Mouse (Mus musculus): ENCODE results near the gene Fryl. TPM values are rescaled to one million over a fixed set of nuclear protein-coding genes. Genes with fewer than 3 reads are reported as not detected.
"Not testable (repeated sequence)": the region's sequence is repeated elsewhere in the genome, so short reads cannot be mapped to it uniquely, and the experiment has no call there.

The Fryl gene
- total RNA-seq, 2 experiments from 2014 or later, result 38.4 to 49.1 TPM

GRCm38 (mm10) chr5:73102342-73102989, 154.0 kb downstream of the Fryl start:
- no peak for DNase-seq

DNA sequence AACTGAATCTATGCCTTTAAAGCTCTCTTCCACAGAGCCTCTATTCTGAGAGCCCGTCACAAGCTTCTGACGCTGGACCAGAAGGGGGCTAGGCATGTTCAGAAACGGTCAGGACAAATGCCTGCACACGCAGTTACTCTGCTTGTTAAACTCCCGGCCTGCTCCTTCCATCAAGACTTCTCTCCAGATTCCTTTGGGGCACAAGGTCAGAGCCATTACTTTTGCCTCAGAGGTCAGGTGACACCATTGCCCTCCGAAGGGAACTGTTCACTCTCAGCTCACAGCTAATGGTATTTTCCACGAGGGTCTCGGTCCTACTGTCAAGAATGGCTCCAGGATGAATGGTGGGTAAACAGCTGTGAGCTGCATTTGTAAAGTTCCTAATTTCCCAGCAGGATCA, 164.2 kb downstream of the Fryl start:
- DNase-seq, result no peak

DNA sequence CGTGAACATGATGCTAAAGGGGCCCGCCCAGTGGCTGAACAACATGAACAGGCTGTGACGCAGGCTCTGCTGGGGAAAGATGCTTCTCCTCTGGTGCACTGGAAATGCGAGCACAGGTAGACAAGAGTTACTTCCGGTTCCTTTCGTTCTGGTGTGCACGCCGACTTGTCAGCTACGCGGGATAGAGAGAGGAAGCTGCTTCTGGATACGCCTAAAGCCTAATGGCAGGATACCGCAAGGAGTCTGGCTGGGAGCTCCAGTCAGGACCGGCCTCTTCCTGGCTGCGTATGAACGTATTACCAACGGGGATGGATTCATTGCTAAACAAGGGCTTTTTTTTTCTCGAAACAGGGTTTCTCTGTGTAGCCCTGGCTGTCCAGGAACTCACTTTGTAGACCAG, 167.3 kb downstream of the Fryl start:
- DNase-seq, result no peak

- no peak for DNase-seq
Observed at GRCm38 (mm10) chr5:73081496-73081895, 174.9 kb downstream of the Fryl start.

DNA sequence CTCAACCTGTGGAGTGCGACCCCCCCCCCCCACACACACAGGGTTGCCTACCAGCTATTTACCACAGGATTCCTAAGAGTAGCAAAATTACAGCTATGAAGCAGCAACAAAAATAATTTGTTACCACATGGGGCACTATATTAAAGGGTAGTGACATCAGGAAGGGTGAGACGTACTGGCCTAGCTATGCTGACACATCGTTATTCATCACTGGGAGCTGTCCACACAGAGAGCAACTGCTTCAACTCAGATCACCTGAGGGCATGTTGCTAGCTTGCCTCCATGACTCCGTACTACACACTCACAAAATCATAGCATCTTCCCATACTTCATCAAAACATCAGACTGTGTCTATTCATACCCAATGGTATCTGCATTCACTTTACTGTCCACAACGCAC, 176.6 kb downstream of the Fryl start:
- no peak for DNase-seq

DNA sequence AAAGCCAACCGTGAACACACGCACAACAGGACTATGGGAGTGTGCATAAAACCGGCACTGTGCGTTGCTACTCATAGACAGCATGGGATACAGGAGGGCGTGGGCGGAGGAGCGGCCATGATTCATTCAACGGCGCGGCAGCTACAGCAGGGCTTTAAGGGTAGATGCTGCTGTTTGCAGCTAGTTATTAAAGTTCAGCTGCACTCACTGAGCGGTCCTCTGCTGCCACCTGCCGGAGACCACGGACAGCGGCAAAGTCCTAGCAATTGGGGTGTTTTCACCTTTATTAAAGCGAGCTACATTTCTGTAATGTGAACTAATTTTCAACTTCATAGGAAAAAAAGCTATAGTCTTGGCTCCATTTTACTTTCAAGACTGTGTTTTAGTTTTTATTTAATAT, 185.1 kb downstream of the Fryl start:
- peak; percentile 89 for DNase-seq

GRCm38 (mm10) chr5:73066946-73067345, 189.5 kb downstream of the Fryl start:
- DNase-seq, result no peak

- DNase-seq, result no peak
Observed at GRCm38 (mm10) chr5:73063768-73064669, 192.4 kb downstream of the Fryl start.

DNA sequence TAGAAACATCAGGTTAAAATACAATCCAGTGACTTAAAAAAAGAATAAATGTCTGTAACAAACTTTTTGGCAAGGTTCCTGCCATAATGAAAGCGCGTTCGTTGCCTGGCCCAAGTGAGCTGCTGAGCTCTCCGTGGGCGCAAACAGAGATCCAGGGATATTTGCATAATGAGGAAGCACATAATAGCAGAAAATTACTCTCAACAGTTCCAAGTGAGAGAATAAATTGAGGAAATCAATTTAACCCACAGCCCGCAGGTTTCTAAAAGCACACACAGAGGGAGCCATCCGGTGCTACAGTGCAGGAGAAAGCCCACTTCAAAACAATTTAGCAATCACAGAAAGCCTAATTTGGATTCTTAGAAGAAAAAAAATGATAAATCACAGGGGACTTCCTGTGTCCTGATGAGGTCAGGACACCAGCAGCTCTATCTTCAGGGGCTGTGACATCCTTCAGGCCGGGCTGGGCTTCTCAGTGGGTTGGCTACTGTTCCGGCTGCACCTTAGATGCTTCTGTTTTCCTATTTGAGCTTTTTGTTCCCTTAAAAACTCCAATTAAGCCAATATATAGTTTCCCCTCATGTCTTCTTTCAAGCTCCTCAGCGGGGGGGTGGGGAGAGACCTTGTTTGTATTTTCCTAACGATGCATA, 194.8 kb downstream of the Fryl start:
- DNase-seq, result no peak

GRCm38 (mm10) chr5:73056937-73057336, 199.5 kb downstream of the Fryl start:
- no peak for DNase-seq

GRCm38 (mm10) chr5:73056457-73056856, 200.0 kb downstream of the Fryl start:
- DNase-seq, result peak; percentile 12

DNA sequence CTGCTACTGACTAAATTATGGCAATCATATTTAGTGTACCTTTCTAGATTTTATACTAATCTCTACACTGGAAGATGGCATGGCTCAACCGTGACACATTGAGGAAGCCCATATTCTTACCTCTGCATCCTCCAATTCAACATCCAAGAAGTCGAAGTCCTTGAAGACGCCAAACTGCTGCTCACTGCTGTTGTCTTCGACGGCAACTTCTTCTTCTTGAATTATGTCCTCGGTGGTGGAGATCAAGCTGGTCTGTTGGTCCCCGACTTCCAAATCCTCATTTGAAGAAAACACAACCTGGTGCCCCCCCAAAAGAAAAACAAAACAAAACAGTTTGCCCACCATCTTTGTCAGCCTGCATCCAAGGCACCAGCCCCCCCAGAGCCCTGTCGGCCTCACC, 202.5 kb downstream of the Fryl start:
- DNase-seq, result no peak

GRCm38 (mm10) chr5:73047651-73048245, 208.7 kb downstream of the Fryl start:
- DNase-seq, result no peak

- DNase-seq, result no peak
Observed at GRCm38 (mm10) chr5:73044055-73044454, 212.4 kb downstream of the Fryl start.

GRCm38 (mm10) chr5:73032481-73032880, 223.9 kb downstream of the Fryl start:
- DNase-seq, result no peak

- DNase-seq, result no peak
Observed at GRCm38 (mm10) chr5:73028646-73029045, 227.8 kb downstream of the Fryl start.

- no peak for DNase-seq
Observed at GRCm38 (mm10) chr5:73023801-73024200, 232.6 kb downstream of the Fryl start.

GRCm38 (mm10) chr5:73014745-73015144, 241.7 kb downstream of the Fryl start:
- no peak for DNase-seq

DNA sequence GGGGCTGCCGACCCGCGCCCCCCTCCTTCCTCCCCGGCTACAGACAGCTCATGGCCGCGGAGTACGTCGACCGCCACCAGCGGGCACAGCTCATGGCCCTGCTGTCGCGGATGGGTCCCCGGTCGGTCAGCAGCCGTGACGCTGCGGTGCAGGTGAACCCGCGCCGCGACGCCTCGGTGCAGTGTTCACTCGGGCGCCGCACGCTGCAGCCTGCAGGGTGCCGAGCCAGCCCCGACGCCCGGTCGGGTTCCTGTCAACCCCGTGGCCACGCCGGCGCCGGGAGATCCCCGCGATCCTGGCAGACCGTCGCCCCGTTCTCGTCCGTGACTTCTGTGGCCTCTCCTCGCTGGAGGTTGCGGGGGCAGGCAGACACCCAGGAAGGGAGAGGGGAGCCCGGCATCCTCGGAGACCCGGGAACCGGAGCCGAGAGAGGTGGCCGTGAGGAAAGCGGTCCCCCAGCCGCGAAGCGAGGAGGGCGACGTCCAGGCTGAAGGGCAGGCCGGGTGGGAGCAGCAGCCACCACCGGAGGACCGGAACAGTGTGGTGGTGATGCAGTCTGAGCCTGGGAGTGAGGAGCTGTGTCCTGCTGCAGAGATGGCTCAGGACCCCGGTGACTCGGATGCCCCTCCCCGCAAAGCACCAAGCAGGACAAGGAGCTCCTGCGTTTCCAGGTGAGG, 242.7 kb downstream of the Fryl start:
- DNase-seq, result not testable (repeated sequence)

DNA sequence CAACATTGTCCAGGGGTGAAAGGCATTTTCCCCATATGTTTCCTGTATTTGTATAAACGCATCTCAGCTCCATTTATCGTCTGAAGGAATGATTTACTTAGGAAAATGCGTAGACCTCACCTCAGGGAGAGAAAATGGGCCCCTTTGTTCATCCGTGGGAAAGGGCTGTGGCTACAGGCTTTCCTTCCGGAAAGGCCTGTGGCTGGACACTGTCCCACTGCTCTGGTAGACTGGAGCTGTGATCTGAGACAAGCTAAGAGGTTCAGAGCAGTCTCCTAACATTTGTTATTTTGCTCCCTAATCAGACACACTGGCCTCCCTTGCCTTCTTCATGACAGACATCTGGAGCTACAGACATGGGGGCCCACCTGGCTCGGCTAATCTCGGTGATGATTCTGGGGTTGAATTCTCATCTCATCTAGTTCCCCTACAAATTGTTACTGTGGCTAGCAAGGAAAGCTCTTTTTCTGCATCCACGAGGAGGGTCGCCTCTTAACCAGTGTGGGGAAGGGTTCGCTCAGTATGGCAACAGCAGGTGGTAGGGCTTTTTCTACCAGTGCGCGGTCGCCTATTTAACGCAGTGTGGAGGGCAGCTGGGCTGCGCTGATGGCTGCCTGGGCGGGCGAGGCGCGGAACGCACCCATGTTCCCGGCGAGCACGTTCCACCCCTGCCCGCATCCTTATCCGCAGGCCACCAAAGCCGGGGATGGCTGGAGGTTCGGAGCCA, 243.4 kb downstream of the Fryl start:
- DNase-seq, result not testable (repeated sequence)

GRCm38 (mm10) chr5:73011806-73012205, 244.6 kb downstream of the Fryl start:
- not testable (repeated sequence) for DNase-seq

Measured in adrenal gland, postnatal 10 days (tissue).